Mouse (Mus musculus) megakaryocyte, adult 5-6 weeks (primary cell): ENCODE results near the gene Rtl10. TPM values are rescaled to one million over a fixed set of nuclear protein-coding genes. Genes with fewer than 3 reads are reported as not detected.

Experiments used
- ATAC-seq: 2 replicates; pipeline ENCODE4 v1.8.0; 2016; ENCODE audit warnings: mild to moderate bottlenecking, inconsistent platforms; ENCODE audit not compliant: poor library complexity, severe bottlenecking
- total RNA-seq, 2 experiments: library from RNA; stranded (forward) in 1 of 2; stranded (reverse) in 1 of 2; fragments of 153-499, 151-499 nt in 1 of 2; fragments of 221-1000, 200-1000 nt in 1 of 2; gene quantifications; 2 replicates each; pipeline versions ENCODE4 v1.2.3 to v1.2.4; 2015 to 2017

The Rtl10 gene
- total RNA-seq, 2 experiments from 2014 or later, result 0.29 to 2.4 TPM

- no peak for ATAC-seq
Observed at GRCm38 (mm10) chr16:18480933-18481485, 17.7 kb upstream of the Rtl10 start.

GRCm38 (mm10) chr16:18482431-18482830 is 16.3 kb upstream of the Rtl10 start:
- ATAC-seq, result no peak

GRCm38 (mm10) chr16:18483839-18484238 is 14.9 kb upstream of the Rtl10 start:
- ATAC-seq, result no peak

- ATAC-seq, result no peak
Observed at GRCm38 (mm10) chr16:18484386-18484785, 14.3 kb upstream of the Rtl10 start.

- no peak for ATAC-seq
Observed at GRCm38 (mm10) chr16:18484794-18485435, 13.8 kb upstream of the Rtl10 start.

GRCm38 (mm10) chr16:18486126-18486525 is 12.6 kb upstream of the Rtl10 start:
- ATAC-seq, result no peak

- no peak for ATAC-seq
Observed at GRCm38 (mm10) chr16:18490281-18490680, 8.4 kb upstream of the Rtl10 start.

- ATAC-seq, result peak; percentile 51
Observed at GRCm38 (mm10) chr16:18490894-18491293, 7.8 kb upstream of the Rtl10 start.

GRCm38 (mm10) chr16:18497865-18498515 is 711 bp upstream of the Rtl10 start:
- ATAC-seq, result peak; percentile 43

- peak; percentile 27 for ATAC-seq
Observed at GRCm38 (mm10) chr16:18498996-18499395, 295 bp downstream of the Rtl10 start.

GRCm38 (mm10) chr16:18501531-18501930 is 2.8 kb downstream of the Rtl10 start:
- no peak for ATAC-seq

GRCm38 (mm10) chr16:18503566-18504342 is 5.1 kb downstream of the Rtl10 start:
- no peak for ATAC-seq

- no peak for ATAC-seq
Observed at GRCm38 (mm10) chr16:18506524-18507199, 8.0 kb downstream of the Rtl10 start.

- no peak for ATAC-seq
Observed at GRCm38 (mm10) chr16:18507200-18507549, 8.5 kb downstream of the Rtl10 start.

- ATAC-seq, result no peak
Observed at GRCm38 (mm10) chr16:18511741-18512140, 13.0 kb downstream of the Rtl10 start.

- no peak for ATAC-seq
Observed at GRCm38 (mm10) chr16:18513508-18513907, 14.8 kb downstream of the Rtl10 start.

- no peak for ATAC-seq
Observed at GRCm38 (mm10) chr16:18518091-18518490, 19.4 kb downstream of the Rtl10 start.

GRCm38 (mm10) chr16:18523563-18524245 is 25.0 kb downstream of the Rtl10 start:
- no peak for ATAC-seq

- ATAC-seq, result no peak
Observed at GRCm38 (mm10) chr16:18528656-18529055, 30.0 kb downstream of the Rtl10 start.

GRCm38 (mm10) chr16:18533061-18533460 is 34.4 kb downstream of the Rtl10 start:
- peak; percentile 100 for ATAC-seq
